Mouse (Mus musculus) heart, embryonic 11.5 days (tissue): ENCODE results near the gene C130074G19Rik. TPM values are rescaled to one million over a fixed set of nuclear protein-coding genes. Genes with fewer than 3 reads are reported as not detected.

ENCODE experiments used
- ATAC-seq: fragments of 200-750 bp; cut with Nextera tagmentation; replicated peaks from 2 replicates; pipeline ENCODE4 v1.8.0; 2017; ENCODE audit warnings: moderate library complexity; ENCODE audit not compliant: insufficient number of reproducible peaks, low FRiP score, low TSS enrichment
- H3K27ac ChIP-seq: fragments of 300-500 bp; sonication (generic); 2 replicates; pipeline ENCODE4 v1.5.1; 2014; ENCODE audit warnings: mild to moderate bottlenecking, low read depth, low read length
- H3K27me3 ChIP-seq: fragments of 300-500 bp; sonication (generic); 2 replicates; pipeline ENCODE4 v1.6.1; 2014; ENCODE audit warnings: mild to moderate bottlenecking, low read length, mixed read lengths; ENCODE audit not compliant: control insufficient read depth, insufficient read depth
- H3K36me3 ChIP-seq: fragments of 300-500 bp; sonication (generic); 2 replicates; pipeline ENCODE4 v1.6.1; 2014; ENCODE audit warnings: mild to moderate bottlenecking, low read length, moderate library complexity, mixed read lengths; ENCODE audit not compliant: control insufficient read depth, insufficient read depth
- H3K4me1 ChIP-seq: fragments of 300-500 bp; sonication (generic); 2 replicates; pipeline ENCODE4 v1.6.1; 2014; ENCODE audit warnings: low read length; ENCODE audit not compliant: control insufficient read depth, insufficient read depth
- H3K4me2 ChIP-seq: fragments of 300-500 bp; sonication (generic); 2 replicates; pipeline ENCODE4 v1.6.1; 2014; ENCODE audit warnings: mild to moderate bottlenecking, moderate library complexity
- H3K4me3 ChIP-seq: fragments of 300-500 bp; sonication (generic); 2 replicates; pipeline ENCODE4 v1.5.1; 2014; ENCODE audit warnings: low read depth, low read length
- H3K9ac ChIP-seq: fragments of 300-500 bp; sonication (generic); 2 replicates; pipeline ENCODE4 v1.6.1; 2014; ENCODE audit warnings: mild to moderate bottlenecking, low read depth, low read length, moderate library complexity
- H3K9me3 ChIP-seq: fragments of 300-500 bp; sonication (generic); replicated peaks from 2 replicates; pipeline ENCODE4 v1.6.1; 2016; ENCODE audit warnings: low read length; ENCODE audit not compliant: control insufficient read depth
- WGBS: fragments of 180-500 bp; shearing (Covaris S2); extraction: QIAGEN DNeasy Blood & Tissue Kit; methylation state at CpG from one replicate; pipeline ENCODE4 v1.1.7; 2014; ENCODE audit not compliant: insufficient replicate concordance; 5-methylcytosine and 5-hydroxymethylcytosine counted together
- polyA plus RNA-seq: library from polyadenylated mRNA; unstranded; fragments of >200 nt; fragmentation: Nextera tagmentation; extraction: Ambion mirVana; gene quantifications from 2 replicates; pipeline ENCODE4 v1.2.1, GENCODE M21; 2014

C130074G19Rik gene
- polyA plus RNA-seq, 1 experiment from 2014 or later, result 0.60 TPM

- H3K27me3 ChIP-seq, result no peaks in the 10 kb centered on the region
- no peak overlapping the region for H3K9ac ChIP-seq
- no peak overlapping the region for H3K4me2 ChIP-seq
- no peak overlapping the region for H3K27ac ChIP-seq
- no peaks in the 10 kb centered on the region for H3K9me3 ChIP-seq
- H3K4me3 ChIP-seq, result no peak overlapping the region
- no peaks in the 10 kb centered on the region for H3K36me3 ChIP-seq
- no peaks in the 10 kb centered on the region for H3K4me1 ChIP-seq
- WGBS, result 83% methylated on average over 9 of the region's 9 CpGs
- no peak for ATAC-seq
Observed at GRCm38 (mm10) chr1:184857216-184857615, 25.8 kb downstream of the C130074G19Rik start.

GRCm38 (mm10) chr1:184853922-184854321, 29.1 kb downstream of the C130074G19Rik start:
- no peak overlapping the region for H3K4me3 ChIP-seq

GRCm38 (mm10) chr1:184853339-184853738, 29.7 kb downstream of the C130074G19Rik start:
- Histone ChIP-seq H3K27ac (peak overlapping the region; percentile 30), H3K9ac (peak overlapping the region; percentile 4; the same call in 1 of the 2 replicates), H3K36me3 (no peaks in the 10 kb centered on the region), H3K4me3 (peak overlapping the region; percentile 13; the same call in 1 of the 2 replicates), H3K4me2 (peak overlapping the region; percentile 48), H3K4me1 (peaks cover 3% of the 10 kb centered on the region; the same call in 1 of the 2 replicates), H3K9me3 (no peaks in the 10 kb centered on the region), H3K27me3 (peaks cover 6% of the 10 kb centered on the region; the same call in 1 of the 2 replicates)
- WGBS, result 19% methylated on average over 5 of the region's 5 CpGs
- peak; percentile 61 for ATAC-seq

More at GRCm38 (mm10) chr1:184853922-184854321, 29.1 kb downstream of the C130074G19Rik start:
- H3K9ac ChIP-seq, result peak overlapping the region; percentile 4; the same call in 1 of the 2 replicates
- H3K36me3 ChIP-seq, result no peaks in the 10 kb centered on the region
- H3K27me3 ChIP-seq, result 0 out of 2 replicates have a peak, but pooled peaks cover 3% of the 10 kb centered on the region
- peaks cover 3% of the 10 kb centered on the region; the same call in 1 of the 2 replicates for H3K4me1 ChIP-seq
- H3K27ac ChIP-seq, result peak overlapping the region; percentile 30; the same call in 1 of the 2 replicates
- 59% methylated on average over 3 of the region's 3 CpGs for WGBS
- H3K4me2 ChIP-seq, result peak overlapping the region; percentile 48
- ATAC-seq, result no peak
- H3K9me3 ChIP-seq, result no peaks in the 10 kb centered on the region

DNA sequence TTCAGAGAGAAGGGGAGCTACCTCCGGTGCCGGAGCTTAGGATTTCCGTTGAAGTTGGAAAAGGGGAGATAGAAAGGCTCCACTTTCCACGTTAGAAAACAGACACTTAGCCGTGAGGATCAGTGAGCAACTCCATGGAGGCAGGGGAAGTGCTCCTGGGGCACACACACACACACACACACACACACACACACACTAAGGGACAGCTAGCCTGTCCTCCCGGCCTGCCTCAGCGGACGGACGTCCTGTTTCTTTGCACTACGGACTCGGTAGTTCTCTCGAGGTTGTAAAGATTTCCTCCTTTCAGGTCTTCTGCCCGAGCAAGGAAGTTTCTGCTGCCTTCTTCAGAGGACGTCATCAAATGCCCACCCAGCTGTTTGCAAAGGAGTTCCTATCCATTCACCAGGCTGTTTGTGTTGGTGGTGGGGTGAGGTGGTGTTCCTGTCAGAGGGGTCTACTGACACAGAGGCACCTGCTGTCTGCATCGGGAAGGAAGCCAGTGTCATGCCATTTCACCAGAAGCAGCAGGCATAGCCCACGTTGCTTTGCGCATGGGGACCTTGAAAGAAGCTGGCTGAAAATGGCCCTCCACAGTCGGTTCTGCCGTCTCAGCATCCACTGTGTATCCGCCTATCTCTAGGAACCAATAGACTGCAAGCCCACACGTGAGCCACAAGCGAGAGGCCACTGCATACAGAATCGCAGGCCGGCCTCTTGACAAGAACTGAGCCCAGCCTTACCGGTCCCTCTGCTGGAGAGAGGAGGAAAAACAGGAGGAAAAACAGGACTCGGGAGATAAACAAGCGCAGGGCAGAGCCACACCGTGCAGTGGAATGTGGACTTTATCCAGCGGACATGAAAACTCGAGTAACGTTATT, 31.0 kb downstream of the C130074G19Rik start:
- H3K9me3 ChIP-seq, result no peaks in the 10 kb centered on the region
- peak; percentile 83 for ATAC-seq
- 14% methylated on average over 31 of the region's 31 CpGs for WGBS
- H3K4me2 ChIP-seq, result peak overlapping the region; percentile 61
- peak overlapping the region; percentile 15; the same call in 1 of the 2 replicates for H3K4me3 ChIP-seq
- H3K27me3 ChIP-seq, result peaks cover 12% of the 10 kb centered on the region; the same call in 1 of the 2 replicates
- 0 out of 2 replicates have a peak overlapping the region, but pooled peaks have one; percentile 11 for H3K9ac ChIP-seq
- peaks cover 3% of the 10 kb centered on the region; the same call in 1 of the 2 replicates for H3K4me1 ChIP-seq
- no peaks in the 10 kb centered on the region for H3K36me3 ChIP-seq
- H3K27ac ChIP-seq, result peak overlapping the region; percentile 43

DNA sequence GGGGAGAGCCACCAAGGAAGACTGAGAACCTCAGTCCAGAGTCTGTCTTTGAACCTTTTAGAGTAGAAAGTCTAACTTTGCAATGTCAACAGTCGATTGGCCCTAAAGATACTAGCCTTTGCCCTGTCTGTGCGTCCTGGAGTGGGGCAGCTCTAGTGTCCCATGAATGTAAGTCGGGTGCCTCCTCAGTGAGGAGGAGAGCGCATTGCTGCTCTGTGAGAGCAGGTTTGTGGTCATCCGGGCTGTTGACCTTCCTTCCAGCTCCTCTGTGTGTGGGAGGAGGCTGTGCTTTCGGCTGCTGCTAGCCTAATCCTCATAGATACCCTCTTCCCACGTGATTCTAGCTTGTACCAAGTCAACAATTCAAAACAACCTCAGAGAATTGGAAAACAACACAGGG, 31.9 kb downstream of the C130074G19Rik start:
- Histone ChIP-seq H3K36me3 (no peaks in the 10 kb centered on the region), H3K27me3 (peaks cover 17% of the 10 kb centered on the region; the same call in 1 of the 2 replicates), H3K4me2 (no peak overlapping the region; the same call in 1 of the 2 replicates), H3K27ac (no peak overlapping the region; the same call in 1 of the 2 replicates), H3K9me3 (no peaks in the 10 kb centered on the region), H3K4me1 (peaks cover 6% of the 10 kb centered on the region; the same call in 1 of the 2 replicates), H3K9ac (no peak overlapping the region), H3K4me3 (no peak overlapping the region)
- no peak for ATAC-seq
- 35% methylated on average over 7 of the region's 7 CpGs for WGBS

DNA sequence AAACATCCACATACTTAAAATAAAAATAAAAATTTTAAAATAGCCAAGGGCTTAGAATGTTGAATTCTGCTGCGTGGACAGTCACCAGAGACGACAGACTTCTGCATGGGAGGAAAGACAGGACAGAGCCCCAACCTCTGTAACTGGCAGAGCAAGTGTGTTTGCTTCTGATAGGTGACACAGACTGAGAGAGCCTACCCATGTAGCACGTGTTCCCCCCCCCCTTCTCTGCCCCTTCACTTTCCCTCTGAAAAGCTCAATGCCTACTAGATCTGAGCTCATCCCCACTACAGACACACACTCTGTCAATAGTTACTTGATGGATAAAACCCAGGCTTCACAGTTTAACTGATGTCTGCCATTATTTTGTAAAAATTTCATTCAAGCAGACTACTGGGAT, 36.0 kb downstream of the C130074G19Rik start:
- Histone ChIP-seq H3K9me3 (no peaks in the 10 kb centered on the region), H3K36me3 (no peaks in the 10 kb centered on the region), H3K4me2 (peak overlapping the region; percentile 89), H3K9ac (no peak overlapping the region), H3K27me3 (peaks cover 17% of the 10 kb centered on the region; the same call in 1 of the 2 replicates), H3K27ac (no peak overlapping the region), H3K4me3 (no peak overlapping the region; the same call in 1 of the 2 replicates), H3K4me1 (peaks cover 10% of the 10 kb centered on the region)
- ATAC-seq, result no peak
- WGBS, result 42% methylated on average over 3 of the region's 3 CpGs

DNA sequence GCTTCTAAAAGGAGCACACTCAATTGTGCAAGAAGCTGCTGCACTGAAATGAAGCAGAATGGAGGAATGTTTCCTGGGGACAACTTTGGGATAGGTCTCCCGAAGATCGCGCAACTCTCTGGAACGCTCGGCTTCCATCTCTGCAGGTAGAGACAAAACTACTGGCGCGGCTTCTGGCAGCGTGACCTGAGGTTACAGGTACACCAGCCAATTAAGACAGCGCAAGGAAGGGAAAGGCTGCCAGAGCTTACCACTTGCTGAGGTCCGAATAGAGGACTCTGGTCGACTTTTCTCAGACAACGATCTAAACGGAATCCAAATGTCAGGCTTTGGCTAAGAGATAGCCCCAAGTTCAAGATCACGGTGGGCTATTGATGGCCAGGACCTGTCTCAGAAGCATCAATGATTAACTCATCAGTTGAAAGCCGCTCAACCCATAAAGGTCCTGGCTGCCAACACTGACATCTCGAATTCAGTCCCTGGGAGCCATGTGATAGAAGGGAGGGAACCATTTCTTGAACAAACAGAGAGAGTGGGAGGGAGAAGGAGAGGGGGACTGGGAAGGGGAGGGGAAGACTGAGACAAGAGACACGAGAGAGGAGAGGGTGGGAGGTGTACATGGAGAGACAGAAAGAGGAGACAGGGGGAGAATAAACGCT, 36.8 kb downstream of the C130074G19Rik start, which contains the start of gene Marc2:
Marc2 (minus strand) TSS at position 360 of the 659 bp plus-strand sequence.
- WGBS, result 6% methylated on average over 18 of the region's 18 CpGs
- Histone ChIP-seq H3K36me3 (no peaks in the 10 kb centered on the region), H3K4me1 (peaks cover 13% of the 10 kb centered on the region), H3K27ac (peak within 1 kb of the TSS; percentile 82), H3K9me3 (no peaks in the 10 kb centered on the region), H3K27me3 (peaks cover 17% of the 10 kb centered on the region; the same call in 1 of the 2 replicates), H3K9ac (peak within 1 kb of the TSS; percentile 93), H3K4me2 (peak within 1 kb of the TSS; percentile 89), H3K4me3 (peak within 1 kb of the TSS; percentile 87)
- ATAC-seq, result no peak
